Mouse (Mus musculus): ENCODE data around the gene Nmur1. TPM values are rescaled to one million over a fixed set of nuclear protein-coding genes. Genes with fewer than 3 reads are reported as not detected.
A peak's percentile ranks its signal among the peaks of the same experiment; 100 is the strongest.

Gene Nmur1
- total and polyA plus RNA-seq, 2 experiments from 2014 or later = 0.31 TPM; not detected in 1

DNA sequence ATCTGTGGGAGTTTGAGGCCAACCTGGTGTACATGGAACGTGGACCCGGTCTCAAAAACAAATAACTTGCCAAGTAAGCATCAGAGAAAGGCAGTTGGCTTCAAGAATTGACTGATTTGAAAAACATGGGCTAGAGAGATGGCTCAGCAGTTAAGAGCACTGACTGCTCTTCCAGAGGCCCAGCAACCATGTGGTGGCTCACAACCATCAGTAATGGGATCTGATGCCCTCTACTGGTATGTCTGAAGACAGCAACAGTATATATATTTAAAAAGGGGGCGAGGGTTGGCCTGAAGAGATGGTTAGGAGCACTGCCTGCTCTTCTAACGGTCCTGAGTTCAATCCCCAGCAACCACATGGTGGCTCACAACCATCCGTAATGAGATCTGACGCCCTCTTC is 62.4 kb downstream of the Nmur1 start:
- no peaks in the 10 kb centered on the region for H3K27me3 ChIP-seq (ENCODE audit: control insufficient read depth, insufficient read depth, low read length)
- no peaks in the 10 kb centered on the region for H3K9me3 ChIP-seq (replicated peaks; ENCODE audit: control insufficient read depth, low read length)
- peaks cover 6% of the 10 kb centered on the region; the same call in 1 of the 2 replicates for H3K4me1 ChIP-seq (ENCODE audit: control insufficient read depth, insufficient read depth)
- H3K27ac ChIP-seq (ENCODE audit: low read depth) = no peak overlapping the region
- 30% methylated on average over 6 of the region's 6 CpGs for WGBS
- no peak for DNase-seq (ENCODE audit: low spot score)
- H3K4me2 ChIP-seq (ENCODE audit: low read depth, low read length) = no peak overlapping the region
- H3K9ac ChIP-seq (replicated peaks; ENCODE audit: low read depth, low read length) = no peak overlapping the region
- H3K36me3 ChIP-seq (replicated peaks; ENCODE audit: control insufficient read depth, insufficient read depth, low read length) = no peaks in the 10 kb centered on the region
- TF ChIP-seq EP300 (IDR thresholded peaks at IDR 0.05; ENCODE audit: low read depth) (no peak), CTCF (IDR thresholded peaks at IDR 0.05; ENCODE audit: low read depth) (peak; percentile 34)
- ATAC-seq (ENCODE audit: insufficient read depth, low read depth) = no peak
- no peak overlapping the region for H3K4me3 ChIP-seq (ENCODE audit: low read depth, low read length)

GRCm38 (mm10) chr1:86361852-86362615 is 64.0 kb downstream of the Nmur1 start:
- Histone ChIP-seq H3K36me3 (replicated peaks; ENCODE audit: control insufficient read depth, insufficient read depth, low read length) (peaks cover 3% of the 10 kb centered on the region), H3K4me3 (ENCODE audit: low read depth, low read length) (no peak overlapping the region), H3K27me3 (ENCODE audit: control insufficient read depth, insufficient read depth, low read length) (no peaks in the 10 kb centered on the region), H3K4me1 (ENCODE audit: control insufficient read depth, insufficient read depth) (peaks cover 11% of the 10 kb centered on the region), H3K27ac (ENCODE audit: low read depth) (no peak overlapping the region), H3K9ac (replicated peaks; ENCODE audit: low read depth, low read length) (no peak overlapping the region), H3K9me3 (replicated peaks; ENCODE audit: control insufficient read depth, low read length) (no peaks in the 10 kb centered on the region), H3K4me2 (ENCODE audit: low read depth, low read length) (no peak overlapping the region)
- TF ChIP-seq EP300 (IDR thresholded peaks at IDR 0.05; ENCODE audit: low read depth) (no peak), CTCF (IDR thresholded peaks at IDR 0.05; ENCODE audit: low read depth) (no peak)
- 80% methylated on average over 4 of the region's 4 CpGs for WGBS
- no peak for DNase-seq (ENCODE audit: low spot score)
- no peak for ATAC-seq (ENCODE audit: insufficient read depth, low read depth)

DNA sequence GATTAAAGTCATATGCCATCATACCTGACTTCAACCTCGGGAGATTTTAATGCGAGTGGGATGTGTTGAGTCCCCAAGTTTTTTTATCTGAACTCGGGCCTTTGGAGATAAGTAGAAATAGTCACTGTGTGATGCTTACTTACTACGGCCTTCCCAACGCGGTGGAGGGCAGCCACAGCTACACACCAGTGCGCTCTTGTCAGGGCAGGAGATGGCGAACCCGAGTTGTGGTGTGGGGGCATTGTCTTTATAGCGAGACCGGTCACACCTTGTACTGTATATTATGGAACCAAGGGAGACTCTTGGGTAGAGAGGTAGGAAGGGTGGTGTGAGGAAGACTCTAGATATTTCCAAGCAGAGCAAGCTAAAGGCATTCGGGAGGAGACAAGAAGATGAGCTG is 65.6 kb downstream of the Nmur1 start:
- Histone ChIP-seq H3K9ac (replicated peaks; ENCODE audit: low read depth, low read length) (peak overlapping the region; percentile 81), H3K36me3 (replicated peaks; ENCODE audit: control insufficient read depth, insufficient read depth, low read length) (peaks cover 19% of the 10 kb centered on the region), H3K27ac (ENCODE audit: low read depth) (no peak overlapping the region), H3K4me2 (ENCODE audit: low read depth, low read length) (peak overlapping the region; percentile 83), H3K4me3 (ENCODE audit: low read depth, low read length) (peak overlapping the region; percentile 82), H3K27me3 (ENCODE audit: control insufficient read depth, insufficient read depth, low read length) (no peaks in the 10 kb centered on the region), H3K9me3 (replicated peaks; ENCODE audit: control insufficient read depth, low read length) (no peaks in the 10 kb centered on the region), H3K4me1 (ENCODE audit: control insufficient read depth, insufficient read depth) (peaks cover 11% of the 10 kb centered on the region)
- no peak for ATAC-seq (ENCODE audit: insufficient read depth, low read depth)
- DNase-seq (ENCODE audit: low spot score) = no peak
- TF ChIP-seq CTCF (IDR thresholded peaks at IDR 0.05; ENCODE audit: low read depth) (no peak), EP300 (IDR thresholded peaks at IDR 0.05; ENCODE audit: low read depth) (no peak)
- 19% methylated on average over 12 of the region's 12 CpGs for WGBS

GRCm38 (mm10) chr1:86359798-86360179 is 66.2 kb downstream of the Nmur1 start:
- peak overlapping the region; percentile 80 for H3K27ac ChIP-seq (ENCODE audit: low read depth)
- peaks cover 11% of the 10 kb centered on the region for H3K4me1 ChIP-seq (ENCODE audit: control insufficient read depth, insufficient read depth)
- DNase-seq (ENCODE audit: low spot score) = no peak
- H3K4me3 ChIP-seq (ENCODE audit: low read depth, low read length) = peak overlapping the region; percentile 82
- no peaks in the 10 kb centered on the region for H3K27me3 ChIP-seq (ENCODE audit: control insufficient read depth, insufficient read depth, low read length)
- H3K9me3 ChIP-seq (replicated peaks; ENCODE audit: control insufficient read depth, low read length) = no peaks in the 10 kb centered on the region
- peak; percentile 7 for ATAC-seq (ENCODE audit: insufficient read depth, low read depth)
- H3K4me2 ChIP-seq (ENCODE audit: low read depth, low read length) = peak overlapping the region; percentile 83
- peaks cover 26% of the 10 kb centered on the region for H3K36me3 ChIP-seq (replicated peaks; ENCODE audit: control insufficient read depth, insufficient read depth, low read length)
- WGBS = under 1% methylated on average over 26 of the region's 26 CpGs
- TF ChIP-seq EP300 (IDR thresholded peaks at IDR 0.05; ENCODE audit: low read depth) = no peak
- no peak for TF ChIP-seq CTCF (IDR thresholded peaks at IDR 0.05; ENCODE audit: low read depth)
- peak overlapping the region; percentile 81 for H3K9ac ChIP-seq (replicated peaks; ENCODE audit: low read depth, low read length)

GRCm38 (mm10) chr1:86358906-86359797 is 66.9 kb downstream of the Nmur1 start, which contains the start of gene Ncl:
Gene Ncl, minus strand, starts transcription at chr1:86359400.
- ATAC-seq (ENCODE audit: insufficient read depth, low read depth) (peak; percentile 96), DNase-seq (ENCODE audit: low spot score) (peak; percentile 98)
- TF ChIP-seq EP300 (IDR thresholded peaks at IDR 0.05; ENCODE audit: low read depth) = no peak; the same call in 1 of the 2 replicates
- no peak for TF ChIP-seq CTCF (IDR thresholded peaks at IDR 0.05; ENCODE audit: low read depth)
- peak within 1 kb of the TSS; percentile 90 for H3K9ac ChIP-seq (replicated peaks; ENCODE audit: low read depth, low read length)
- H3K27ac ChIP-seq (ENCODE audit: low read depth) = peak within 1 kb of the TSS; percentile 100
- peaks cover 11% of the 10 kb centered on the region for H3K4me1 ChIP-seq (ENCODE audit: control insufficient read depth, insufficient read depth)
- H3K4me2 ChIP-seq (ENCODE audit: low read depth, low read length) = peak within 1 kb of the TSS; percentile 91
- no peaks in the 10 kb centered on the region for H3K9me3 ChIP-seq (replicated peaks; ENCODE audit: control insufficient read depth, low read length)
- peaks cover 32% of the 10 kb centered on the region for H3K36me3 ChIP-seq (replicated peaks; ENCODE audit: control insufficient read depth, insufficient read depth, low read length)
- H3K4me3 ChIP-seq (ENCODE audit: low read depth, low read length) = peak within 1 kb of the TSS; percentile 82
- WGBS = under 1% methylated on average over 102 of the region's 102 CpGs
- no peaks in the 10 kb centered on the region for H3K27me3 ChIP-seq (ENCODE audit: control insufficient read depth, insufficient read depth, low read length)
